Mouse (Mus musculus): Measurements from ENCODE around the gene Ampd1. TPM values are rescaled to one million over a fixed set of nuclear protein-coding genes. Genes with fewer than 3 reads are reported as not detected.

The Ampd1 gene
- total and polyA plus RNA-seq, 3 experiments: 0.19 TPM; not detected in 2

- H3K36me3 ChIP-seq (replicated peaks in 1 of 2; ENCODE audit: control insufficient read depth in 1 of 2, insufficient read depth in 1 of 2, low read length in 1 of 2): no peaks in the 10 kb centered on the region
- TF ChIP-seq RCOR1 (conservative IDR thresholded peaks at IDR 0.05; ENCODE audit: low read depth, low read length): no peak
- no peak for TF ChIP-seq BHLHE40 (IDR thresholded peaks at IDR 0.05; ENCODE audit: low read depth, low read length)
- H3K9ac ChIP-seq (ENCODE audit: insufficient read depth, low read depth): no peak overlapping the region
- in situ Hi-C loops (cut with MboI; ENCODE audit: low pct_ligation_motif_present, low pct_unique_long_range_greater_than_20kb, low sequenced_read_pairs): loop anchor here (10.0 kb wide), 1 partner anchor 57 kb away; no protein-coding TSS in a partner anchor
- no peak overlapping the region for H3K4me2 ChIP-seq (ENCODE audit: insufficient read depth, low read depth, poor library complexity, severe bottlenecking)
- peaks cover 5% of the 10 kb centered on the region for H3K27me3 ChIP-seq (replicated peaks)
- H3K9me3 ChIP-seq (replicated peaks; ENCODE audit: low read length): no peaks in the 10 kb centered on the region
- dilution Hi-C loops (cut with MboI; ENCODE audit: extremely low pct_ligation_motif_present, extremely low pct_unique_long_range_greater_than_20kb, low sequenced_read_pairs): no loop called here
- no peaks in the 10 kb centered on the region for H3K79me2 ChIP-seq (replicated peaks; ENCODE audit: control insufficient read depth, extremely low read depth, insufficient read depth, poor library complexity, severe bottlenecking)
- no peak for DNase-seq (ENCODE audit: extremely low read depth)
- H3K27ac ChIP-seq (ENCODE audit: insufficient read depth, low read depth): no peak overlapping the region
- peaks cover 0 to 4% of the 10 kb centered on the region in 2 experiments; a peak in 1 of 4 replicates for H3K4me1 ChIP-seq (ENCODE audit: control insufficient read depth in 1 of 2, insufficient read depth in 2 of 2)
- no peak overlapping the region for H3K4me3 ChIP-seq (replicated peaks in 1 of 3; ENCODE audit: low read depth in 2 of 3, low read length in 2 of 3, poor library complexity in 1 of 3)
Observed at GRCm38 (mm10) chr3:103107565-103108240, 33.9 kb downstream of the Ampd1 start.

- H3K4me2 ChIP-seq (ENCODE audit: insufficient read depth, low read depth, poor library complexity, severe bottlenecking): no peak overlapping the region
- no peaks in the 10 kb centered on the region for H3K27me3 ChIP-seq (replicated peaks)
- no peak for TF ChIP-seq RCOR1 (conservative IDR thresholded peaks at IDR 0.05; ENCODE audit: low read depth, low read length)
- no peak for TF ChIP-seq CTCF (conservative IDR thresholded peaks at IDR 0.05 in 1 of 2, IDR thresholded peaks at IDR 0.05 in 1 of 2; ENCODE audit: low read depth in 2 of 2, low read length in 2 of 2)
- no peak for TF ChIP-seq ZKSCAN1 (IDR thresholded peaks at IDR 0.05; ENCODE audit: borderline replicate concordance, low read depth, low read length)
- TF ChIP-seq ELF1 (IDR thresholded peaks at IDR 0.05; ENCODE audit: low read depth, low read length): no peak
- TF ChIP-seq MAX (IDR thresholded peaks at IDR 0.05; ENCODE audit: low read length): no peak
- TF ChIP-seq ZMIZ1 (IDR thresholded peaks at IDR 0.05; ENCODE audit: low read depth, low read length): no peak
- TF ChIP-seq NELFE (IDR thresholded peaks at IDR 0.05; ENCODE audit: low read depth, low read length): no peak
- no peak for TF ChIP-seq SIN3A (IDR thresholded peaks at IDR 0.05; ENCODE audit: low read length)
- TF ChIP-seq ETS1 (conservative IDR thresholded peaks at IDR 0.05; ENCODE audit: low read depth, low read length): no peak
- TF ChIP-seq POLR2A (IDR thresholded peaks at IDR 0.05; ENCODE audit: low read depth, low read length): no peak
- no peak for TF ChIP-seq USF1 (IDR thresholded peaks at IDR 0.05; ENCODE audit: low read depth, low read length)
- H3K4me3 ChIP-seq (replicated peaks in 1 of 3; ENCODE audit: low read depth in 2 of 3, low read length in 2 of 3, poor library complexity in 1 of 3): no peak overlapping the region
- H3K79me2 ChIP-seq (replicated peaks; ENCODE audit: control insufficient read depth, extremely low read depth, insufficient read depth, poor library complexity, severe bottlenecking): no peaks in the 10 kb centered on the region
- no peaks in the 10 kb centered on the region for H3K36me3 ChIP-seq (replicated peaks in 1 of 2; ENCODE audit: control insufficient read depth in 1 of 2, insufficient read depth in 1 of 2, low read length in 1 of 2)
- no peaks in the 10 kb centered on the region for H3K9me3 ChIP-seq (replicated peaks; ENCODE audit: low read length)
- in situ Hi-C loops (cut with MboI; ENCODE audit: low pct_ligation_motif_present, low pct_unique_long_range_greater_than_20kb, low sequenced_read_pairs) (no loop called here), dilution Hi-C loops (cut with MboI; ENCODE audit: extremely low pct_ligation_motif_present, extremely low pct_unique_long_range_greater_than_20kb, low sequenced_read_pairs) (no loop called here)
- no peaks in the 10 kb centered on the region for H3K4me1 ChIP-seq (ENCODE audit: control insufficient read depth in 1 of 2, insufficient read depth in 2 of 2)
- DNase-seq (ENCODE audit: extremely low read depth): no peak
- H3K27ac ChIP-seq (ENCODE audit: insufficient read depth, low read depth): no peak overlapping the region
- H3K9ac ChIP-seq (ENCODE audit: insufficient read depth, low read depth): no peak overlapping the region
Observed at GRCm38 (mm10) chr3:103112216-103112615, 38.4 kb downstream of the Ampd1 start.

- no peak overlapping the region for H3K9ac ChIP-seq (ENCODE audit: insufficient read depth, low read depth)
- no peaks in the 10 kb centered on the region for H3K27me3 ChIP-seq (replicated peaks)
- H3K4me1 ChIP-seq (ENCODE audit: control insufficient read depth in 1 of 2, insufficient read depth in 2 of 2): peaks cover 0 to 7% of the 10 kb centered on the region in 2 experiments; a peak in 2 of 4 replicates
- no peak for DNase-seq (ENCODE audit: extremely low read depth)
- dilution Hi-C loops (cut with MboI; ENCODE audit: extremely low pct_ligation_motif_present, extremely low pct_unique_long_range_greater_than_20kb, low sequenced_read_pairs): no loop called here
- H3K4me3 ChIP-seq (replicated peaks in 1 of 3; ENCODE audit: low read depth in 2 of 3, low read length in 2 of 3, poor library complexity in 1 of 3): no peak overlapping the region
- no peaks in the 10 kb centered on the region for H3K79me2 ChIP-seq (replicated peaks; ENCODE audit: control insufficient read depth, extremely low read depth, insufficient read depth, poor library complexity, severe bottlenecking)
- H3K27ac ChIP-seq (ENCODE audit: insufficient read depth, low read depth): no peak overlapping the region
- in situ Hi-C loops (cut with MboI; ENCODE audit: low pct_ligation_motif_present, low pct_unique_long_range_greater_than_20kb, low sequenced_read_pairs): no loop called here
- no peak overlapping the region for H3K4me2 ChIP-seq (ENCODE audit: insufficient read depth, low read depth, poor library complexity, severe bottlenecking)
- no peaks in the 10 kb centered on the region for H3K9me3 ChIP-seq (replicated peaks; ENCODE audit: low read length)
- H3K36me3 ChIP-seq (replicated peaks in 1 of 2; ENCODE audit: control insufficient read depth in 1 of 2, insufficient read depth in 1 of 2, low read length in 1 of 2): no peaks in the 10 kb centered on the region
- no peak for TF ChIP-seq CHD2 (IDR thresholded peaks at IDR 0.05; ENCODE audit: low read length)
Observed at GRCm38 (mm10) chr3:103123636-103124035, 49.8 kb downstream of the Ampd1 start.

Measured in CH12.LX (cell line).